Comparison of ENCODE assay signal across 8 mouse cellular contexts in the genomic region with DNA sequence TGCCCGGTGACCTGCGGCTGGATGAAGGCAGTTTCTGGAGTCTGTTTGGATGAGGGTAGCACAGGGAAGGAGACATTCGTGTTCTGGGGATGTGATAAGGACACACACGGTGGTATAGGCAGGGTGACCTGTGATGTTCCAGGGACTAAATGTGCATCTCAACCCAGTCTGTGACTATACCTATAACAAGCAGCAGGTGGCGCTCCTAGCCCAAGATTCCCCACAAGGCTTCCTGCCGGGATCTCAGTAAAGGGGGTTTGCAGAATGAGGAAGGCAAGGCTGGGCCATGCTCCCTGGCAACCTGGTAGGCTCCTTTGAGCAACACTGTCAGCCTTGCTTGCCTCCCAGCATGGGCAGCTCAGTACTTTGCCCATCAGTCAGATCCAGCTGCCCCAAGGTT. TPM values are rescaled to one million over a fixed set of nuclear protein-coding genes. Genes with fewer than 3 reads are reported as not detected.
DNase-seq lines count a peak whose midpoint lies in the region; ATAC-seq and TF ChIP-seq lines count a peak whose summit lies in the region.
"Had no signal": no experiment of that assay in that cellular context is flagged by ENCODE, and none has a peak within 500 bp of the region (broad histone marks: within the 10 kb centered on the region; RNA-seq: fewer than 3 reads in every experiment).

No protein-coding gene starts in this region.

- peaks cover 29% of the 10 kb centered on the region for H3K4me1 ChIP-seq in midbrain, embryonic 13.5 days (replicated peaks)
- H3K4me1 ChIP-seq in small intestine, adult 2 months (ENCODE audit: control insufficient read depth, insufficient read depth, insufficient read length, low read length), result peaks cover 6% of the 10 kb centered on the region

- no peaks in the 10 kb centered on the region for H3K36me3 ChIP-seq in midbrain, embryonic 13.5 days
- no peaks in the 10 kb centered on the region for H3K36me3 ChIP-seq in small intestine, adult 2 months (ENCODE audit: control insufficient read depth, insufficient read depth, low read length)

- peaks cover 18% of the 10 kb centered on the region; the same call in 1 of the 2 replicates for H3K27me3 ChIP-seq in midbrain, embryonic 13.5 days
- peaks cover 21% of the 10 kb centered on the region for H3K27me3 ChIP-seq in small intestine, adult 2 months (ENCODE audit: control insufficient read depth, insufficient read depth, low read length)

- ATAC-seq in inflammation-experienced regulatory T-cells, adult 6 months, result peak; percentile 45
- ATAC-seq in midbrain, embryonic 13.5 days, result peak; percentile 51

- 13% methylated on average over 6 of the region's 6 CpGs for WGBS in midbrain, embryonic 13.5 days
- 3% methylated on average over 6 of the region's 6 CpGs for WGBS in small intestine, adult 2 months

- intact Hi-C loops in left cerebral cortex, postnatal 25 days (cut with DNase I), result loop anchor here (1.0 to 10.0 kb wide), 3 partner anchors 88 to 1055 kb away; a partner anchor contains a TSS

- no peak overlapping the region for H3K4me3 ChIP-seq in midbrain, embryonic 13.5 days (replicated peaks)
- no peak overlapping the region for H3K4me3 ChIP-seq in small intestine, adult 2 months (ENCODE audit: low read depth, low read length)
- H3K4me3 ChIP-seq: myocyte had no signal

- no peak overlapping the region for H3K27ac ChIP-seq in midbrain, embryonic 13.5 days
- H3K27ac ChIP-seq in small intestine, adult 2 months (ENCODE audit: insufficient read depth, low read depth, low read length), result no peak overlapping the region

- H3K4me2 ChIP-seq in midbrain, embryonic 13.5 days (replicated peaks), result no peak overlapping the region

- H3K9me3 ChIP-seq in midbrain, embryonic 13.5 days, result no peaks in the 10 kb centered on the region

- TF ChIP-seq CTCF in small intestine, adult 2 months (IDR thresholded peaks at IDR 0.05; ENCODE audit: extremely low read depth, insufficient read length, insufficient replicate concordance, low read depth, low read length), result peak; percentile 88

- no peak for TF ChIP-seq POLR2A in small intestine, adult 2 months (IDR thresholded peaks at IDR 0.05; ENCODE audit: low read depth, low read length)

- DNase-seq in NIH3T3 (ENCODE audit: low read depth), result peak; percentile 90
- DNase-seq in cerebellum, adult 11-12 months, result peak; percentile 75
- DNase-seq in frontal cortex, adult 2 months (ENCODE audit: extremely low spot score in 1 of 2, low spot score in 1 of 2), result peak; percentile 64 to 95
- DNase-seq in left cerebral cortex, postnatal 25 days (ENCODE audit: low spot score in 2 of 2), result peak; percentile 85 to 88

- H3K9ac ChIP-seq in midbrain, embryonic 13.5 days (replicated peaks), result no peak overlapping the region

RNA-seq across cellular contexts. Expression of a gene that starts 2.2 kb away (rescaled TPM):
- 94.8 and 103 TPM in 2 replicates for polyA plus RNA-seq in frontal cortex, adult 2 months (2012; rRNA removed)
- under 1 TPM; 0.36 to 0.78 (median 0.75) TPM for polyA plus RNA-seq in inflammation-experienced regulatory T-cells, adult 6 months (2017; shearing (Covaris generic))
- 100 to 1,000 TPM; 167 to 181 TPM for total RNA-seq in left cerebral cortex, postnatal 25 days (2021)
- 72.3 and 72.9 TPM in 2 replicates for polyA plus RNA-seq in midbrain, embryonic 13.5 days (2015; fragmentation: Nextera tagmentation; extraction: Ambion mirVana)
- polyA plus RNA-seq in small intestine, adult 2 months (2012; rRNA removed), result 14.2 and 16.8 TPM in 2 replicates
